Mouse (Mus musculus): ENCODE measurements at regions not wholly inside any gene's neighbourhood (a gene's known extent, or its start where the extent isn't known, plus 50 kb on each side); places are given as distances from the start of the nearest gene placed in this dataset.
A peak's percentile ranks its signal among the peaks of the same experiment; 100 is the strongest.

DNA sequence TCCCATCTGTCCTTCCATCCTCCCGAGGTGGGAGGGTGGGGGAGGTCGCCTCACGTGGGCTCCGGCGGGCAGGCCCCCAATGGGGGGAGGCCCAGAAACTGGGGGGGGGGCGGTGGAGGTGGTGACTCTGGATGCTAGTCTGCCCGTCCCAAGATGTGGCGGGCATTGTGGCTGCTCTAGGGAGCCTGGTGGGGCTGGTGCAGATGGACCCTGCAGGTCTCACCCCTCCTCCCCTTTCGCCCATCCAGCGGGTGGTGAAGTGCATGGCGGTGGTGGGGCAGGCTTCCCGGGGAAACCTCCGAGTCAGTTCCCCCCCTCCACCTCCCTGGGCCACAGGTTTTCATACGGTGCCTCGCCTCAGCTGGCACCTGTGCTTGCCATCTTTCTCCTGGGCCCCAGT lies 88.6 kb downstream of the Inhba start:
- DNase-seq: no peak

DNA sequence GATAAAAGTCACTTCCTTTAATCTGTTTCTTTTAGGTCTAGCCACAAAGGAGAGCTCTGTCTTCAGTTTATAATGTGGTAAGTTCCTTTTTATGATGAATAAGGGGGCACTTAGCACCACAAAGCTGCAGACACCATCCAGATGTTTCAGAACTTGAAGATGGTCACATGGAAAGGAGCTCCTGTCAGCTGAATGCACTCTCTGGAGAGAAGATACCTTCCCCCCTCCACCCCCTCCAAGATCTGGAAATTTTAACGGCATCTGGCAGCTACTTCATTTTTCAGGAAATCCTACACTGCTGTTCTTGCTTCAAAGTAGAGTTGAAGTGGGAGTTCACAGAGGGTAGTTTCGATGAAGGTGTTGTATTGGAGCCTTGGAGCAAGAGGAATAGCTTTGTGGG lies 103.2 kb downstream of the Inhba start:
- no peak for DNase-seq

DNA sequence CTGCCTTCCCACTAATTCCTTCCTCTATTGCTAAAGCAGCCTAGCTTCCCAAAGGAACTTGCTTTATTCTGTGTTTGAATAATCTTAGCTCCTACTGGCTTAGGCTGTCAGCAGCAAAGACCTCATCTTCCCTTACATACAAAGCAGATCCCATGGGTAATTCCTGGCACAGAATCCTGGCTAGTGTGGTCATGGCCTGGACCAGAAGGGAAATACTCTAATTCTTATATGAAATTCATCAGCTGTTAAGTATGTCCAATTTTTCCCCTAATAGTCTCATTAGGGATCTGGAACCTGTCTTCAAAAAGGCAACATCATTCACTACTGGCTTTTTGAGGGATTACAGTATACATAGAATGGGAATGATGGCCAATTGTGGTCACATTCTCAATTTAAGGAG lies 135.0 kb downstream of the Inhba start:
- no peak for DNase-seq

DNA sequence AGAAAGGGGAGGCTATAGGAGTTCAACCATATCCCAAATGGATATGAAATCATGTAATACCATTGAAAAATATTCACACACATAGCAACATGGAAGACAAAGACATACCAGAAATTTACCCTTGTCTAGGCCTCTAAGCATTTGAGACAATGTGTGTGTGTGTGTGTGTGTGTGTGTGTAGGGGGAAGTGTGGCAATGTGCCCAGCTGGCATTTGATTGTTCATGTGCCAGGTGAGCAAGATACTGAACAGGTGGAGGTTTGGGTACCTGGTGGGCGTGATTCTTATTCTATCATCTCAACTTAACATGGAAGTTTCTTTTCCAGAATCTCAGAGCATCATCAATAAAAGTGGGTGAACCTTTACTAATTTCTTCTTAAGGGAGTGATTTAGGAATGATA lies 143.3 kb downstream of the Inhba start:
- no peak for DNase-seq

- no peak for DNase-seq
Measured at GRCm38 (mm10) chr13:16165204-16165894, 153.7 kb downstream of the Inhba start.

- no peak for DNase-seq
Measured at GRCm38 (mm10) chr13:16196692-16197091, 185.0 kb downstream of the Inhba start.

DNA sequence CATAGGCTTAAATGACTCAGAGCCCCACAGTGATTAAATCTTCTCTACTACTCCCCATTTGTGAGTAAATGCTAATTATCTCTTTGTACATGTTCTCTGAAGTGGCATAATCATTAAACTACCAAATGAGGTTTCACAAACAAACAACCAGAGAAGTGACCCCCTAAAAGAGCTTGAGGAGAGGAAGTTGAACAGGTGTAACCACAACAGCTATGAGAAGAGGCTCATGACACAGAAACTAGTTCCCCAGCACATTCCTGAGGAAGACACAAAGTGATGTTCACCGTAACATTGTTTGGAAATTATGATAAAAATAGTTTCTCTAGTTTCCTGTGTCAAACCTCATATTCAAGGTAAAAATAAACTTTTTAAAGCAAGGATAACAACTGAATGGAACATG lies 188.4 kb downstream of the Inhba start:
- DNase-seq: no peak

DNA sequence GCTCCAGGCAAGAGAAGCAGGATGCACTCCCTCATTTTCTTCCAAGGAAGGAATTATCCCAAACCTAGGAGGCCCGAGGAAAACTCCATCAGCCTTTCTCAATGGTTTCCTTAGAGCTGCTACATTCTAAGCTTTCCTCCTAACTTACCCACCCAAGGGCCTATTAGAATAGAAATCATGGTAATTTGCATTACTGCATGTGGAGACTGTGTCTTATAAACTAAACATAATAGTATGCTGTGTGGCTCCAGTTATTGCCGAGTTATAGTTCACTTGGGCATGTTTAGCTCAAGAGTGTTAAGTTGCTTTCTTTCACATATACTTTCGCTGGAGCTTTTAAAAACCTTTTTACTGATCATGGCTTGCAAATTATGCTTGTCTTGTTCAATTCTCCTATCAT lies 191.5 kb downstream of the Inhba start:
- DNase-seq: no peak

GRCm38 (mm10) chr13:16204097-16204496 lies 192.4 kb downstream of the Inhba start:
- DNase-seq: no peak

GRCm38 (mm10) chr13:16211482-16211881 lies 199.8 kb downstream of the Inhba start:
- DNase-seq: no peak

DNA sequence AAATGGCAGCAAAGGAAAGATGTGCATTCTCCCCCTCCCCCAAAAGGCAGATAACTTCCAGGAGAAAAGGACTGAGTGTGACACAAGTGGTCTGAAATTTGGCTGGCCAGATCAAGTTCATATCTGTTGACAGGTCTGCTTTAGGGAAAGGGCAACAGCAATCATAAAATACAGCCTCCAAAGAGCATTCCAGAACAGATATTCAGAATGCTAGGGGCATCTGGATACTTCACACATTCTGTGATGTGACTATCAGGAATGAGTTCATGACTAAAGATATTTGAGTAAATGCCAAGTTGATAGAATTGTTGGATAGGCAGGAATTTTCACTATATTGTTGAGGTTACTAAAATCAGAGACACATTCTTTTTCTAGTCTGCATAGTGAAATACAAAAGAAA lies 208.2 kb downstream of the Inhba start:
- no peak for DNase-seq

GRCm38 (mm10) chr13:16222942-16223600 lies 211.4 kb downstream of the Inhba start:
- DNase-seq: no peak

DNA sequence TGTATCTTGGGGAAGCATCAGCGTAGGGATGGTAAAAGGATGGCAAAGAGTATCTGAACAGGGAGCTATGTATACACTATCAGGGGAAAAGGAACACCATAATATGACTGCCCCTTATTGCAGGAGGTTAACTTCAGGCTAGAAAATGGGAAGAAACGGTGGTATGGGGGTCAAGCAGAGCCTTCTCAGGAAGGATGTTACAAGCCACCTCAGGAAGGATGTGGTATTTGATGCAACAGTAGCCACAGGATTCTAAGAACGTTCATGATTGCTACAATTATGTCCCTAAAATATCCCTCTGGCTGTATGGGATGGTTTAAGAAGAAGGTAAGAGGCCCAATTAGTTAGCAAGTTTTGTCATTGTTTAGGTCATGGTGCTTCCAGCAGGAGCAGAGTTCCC lies 249.5 kb downstream of the Inhba start:
- DNase-seq: no peak

DNA sequence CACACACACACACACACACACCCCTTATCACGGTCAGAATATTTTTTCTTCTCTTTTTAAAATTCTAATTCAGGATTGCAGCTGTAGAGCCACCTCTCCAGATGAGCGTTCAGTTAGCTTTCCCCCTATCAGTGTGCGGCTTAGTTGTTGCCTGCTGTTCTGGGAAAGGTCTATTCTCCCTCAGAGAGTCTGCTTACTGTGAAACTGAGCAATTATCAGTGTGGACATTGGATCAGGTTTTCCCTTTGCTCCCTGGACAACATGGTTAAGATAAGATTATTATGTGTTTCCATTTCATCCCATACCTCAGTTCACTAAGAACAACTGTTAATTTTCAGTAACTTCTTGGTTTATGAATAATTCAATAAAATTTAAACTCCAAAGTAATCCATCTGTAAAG lies 268.3 kb downstream of the Inhba start:
- DNase-seq: no peak

DNA sequence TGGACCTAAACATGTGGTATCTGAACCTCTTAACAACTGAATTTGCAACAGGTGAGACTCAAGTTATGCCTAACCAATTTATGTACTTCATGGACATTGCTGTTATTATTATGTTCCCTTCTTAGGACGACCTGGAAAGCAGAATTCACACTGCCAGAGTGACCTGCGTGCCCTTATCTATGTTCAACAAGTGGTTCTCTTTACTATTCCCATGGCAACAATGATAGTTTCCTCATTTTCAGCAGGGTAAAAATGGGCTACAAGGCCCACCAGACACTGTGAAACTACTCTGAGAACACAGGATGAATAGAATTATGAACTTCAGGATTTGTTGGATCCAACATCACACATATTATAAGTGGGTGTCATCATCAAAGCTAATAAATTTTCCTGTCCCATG lies 269.1 kb downstream of the Inhba start:
- DNase-seq: no peak

GRCm38 (mm10) chr13:16281777-16282176 lies 270.1 kb downstream of the Inhba start:
- no peak for DNase-seq

DNA sequence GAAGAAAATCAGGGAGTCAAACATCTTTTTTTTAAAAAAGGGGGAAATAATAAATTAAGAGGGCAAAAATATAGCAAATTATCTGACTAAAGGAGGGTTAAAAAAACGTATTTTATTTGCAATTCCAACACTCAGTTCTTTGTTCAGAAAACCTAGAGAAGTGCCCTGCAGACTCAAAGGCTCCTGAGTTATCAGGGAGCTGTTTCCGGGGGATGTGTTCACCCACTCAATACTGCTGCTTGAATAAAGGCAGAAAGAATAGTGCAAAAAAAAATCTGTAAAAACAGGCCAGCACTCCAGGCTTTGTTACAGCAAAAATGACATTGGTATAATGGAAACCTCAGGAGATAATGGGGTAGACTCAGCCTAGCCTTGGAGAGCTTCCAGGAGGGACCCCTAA lies 270.6 kb downstream of the Inhba start:
- no peak for DNase-seq

- no peak for DNase-seq
Measured at GRCm38 (mm10) chr13:16283336-16283735, 271.7 kb downstream of the Inhba start.

- DNase-seq: no peak
Measured at GRCm38 (mm10) chr13:16289633-16290032, 278.0 kb downstream of the Inhba start.

GRCm38 (mm10) chr13:16290784-16291183 lies 279.1 kb downstream of the Inhba start:
- DNase-seq: peak; percentile 25

DNA sequence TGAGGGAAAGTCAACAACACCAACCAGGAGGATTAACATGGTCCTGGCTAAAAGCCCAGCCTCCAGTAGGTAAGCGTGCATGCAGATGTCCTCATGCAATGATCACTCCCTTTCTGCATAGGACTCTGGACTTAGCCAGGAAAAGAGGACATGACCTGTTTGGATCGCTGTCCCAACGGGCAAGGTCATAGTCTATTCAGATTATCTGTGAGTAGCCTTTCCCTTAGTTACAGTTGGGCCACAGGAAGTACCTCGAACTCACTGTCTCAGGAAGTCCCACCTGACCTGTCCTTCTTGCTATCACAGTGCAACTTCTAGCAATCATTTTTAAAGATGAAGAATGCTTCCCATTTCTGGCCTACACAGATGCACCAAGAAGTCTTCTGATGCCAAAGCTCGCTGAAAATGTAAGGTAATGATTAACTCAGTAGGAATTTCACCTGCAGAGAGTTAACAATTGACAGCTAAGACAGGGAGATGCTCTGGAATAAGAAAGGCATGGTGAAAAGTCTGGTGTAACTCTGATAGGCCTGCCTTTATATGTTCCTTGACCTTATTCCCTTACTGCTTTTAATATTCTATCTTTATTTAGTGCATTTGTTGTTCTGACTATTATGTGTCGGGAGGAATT lies 280.1 kb downstream of the Inhba start:
- no peak for DNase-seq

DNA sequence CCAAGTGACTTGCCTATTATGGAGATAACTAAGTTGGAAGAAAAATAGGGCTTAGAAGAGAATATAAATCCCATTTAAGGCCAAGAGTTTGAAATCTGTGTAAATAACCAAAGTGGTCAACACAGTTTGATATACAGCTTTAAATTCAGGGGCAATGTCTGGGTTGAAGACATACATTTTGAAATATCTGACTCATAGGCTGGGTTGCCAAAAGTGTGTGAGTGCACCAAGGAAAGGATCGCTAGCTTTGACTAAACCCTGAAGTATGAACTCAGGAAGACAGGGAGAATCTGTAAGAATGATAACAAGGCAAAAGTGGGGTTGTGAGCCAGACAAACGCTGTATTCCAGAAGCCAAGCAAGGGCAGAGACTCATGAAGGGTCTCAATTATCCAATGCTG lies 288.1 kb downstream of the Inhba start:
- no peak for DNase-seq

- DNase-seq: no peak
Measured at GRCm38 (mm10) chr13:16314669-16315068, 303.0 kb downstream of the Inhba start.

- DNase-seq: no peak
Measured at GRCm38 (mm10) chr13:16315689-16316088, 304.0 kb downstream of the Inhba start.

- no peak for DNase-seq
Measured at GRCm38 (mm10) chr13:16316581-16316980, 304.9 kb downstream of the Inhba start.
